Mouse (Mus musculus): ENCODE results near the gene Rnf225.

The Rnf225 gene

DNA sequence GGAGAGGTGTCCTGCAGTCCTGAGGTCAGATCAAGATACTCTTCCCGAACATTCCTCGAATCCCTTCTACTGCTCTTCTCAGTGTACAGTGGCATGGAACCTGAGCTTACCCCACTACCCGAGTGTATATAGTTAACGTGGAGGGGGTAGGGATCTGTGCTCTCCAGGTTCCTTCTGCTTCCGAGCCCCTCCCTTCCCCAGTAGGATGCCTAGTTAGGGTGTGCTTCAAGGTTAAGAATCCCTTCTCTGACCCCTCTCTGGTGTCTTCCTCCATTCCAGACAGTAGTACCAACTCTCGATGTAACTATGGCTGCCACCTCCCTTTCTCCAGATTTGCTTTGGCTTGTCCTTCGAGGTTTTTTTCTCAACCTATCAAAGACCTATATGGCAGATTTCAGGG, 53.1 kb downstream of the Rnf225 start:
- DNase-seq (ENCODE audit: low spot score in 2 of 2), result no peak

Measured in frontal cortex, postnatal 10 days (tissue).